Mouse (Mus musculus): ENCODE measurements around the gene Rgmb. TPM values are rescaled to one million over a fixed set of nuclear protein-coding genes. Genes with fewer than 3 reads are reported as not detected.

Gene Rgmb
- total RNA-seq (2021) = 10 to 100 TPM; 14.5 to 14.6 TPM
- long read RNA-seq, experiment 1, full-length matches to known transcripts = 14 of 16 reads
- long read RNA-seq, experiment 1, partial matches to known transcripts = 0 of 16 reads
- long read RNA-seq, experiment 1, other reads (novel, unspliced or antisense) = 2 of 16 reads
- long read RNA-seq, experiment 2, full-length matches to known transcripts = 18 of 24 reads
- long read RNA-seq, experiment 2, partial matches to known transcripts = 1 of 24 reads
- long read RNA-seq, experiment 2, other reads (novel, unspliced or antisense) = 5 of 24 reads

DNA sequence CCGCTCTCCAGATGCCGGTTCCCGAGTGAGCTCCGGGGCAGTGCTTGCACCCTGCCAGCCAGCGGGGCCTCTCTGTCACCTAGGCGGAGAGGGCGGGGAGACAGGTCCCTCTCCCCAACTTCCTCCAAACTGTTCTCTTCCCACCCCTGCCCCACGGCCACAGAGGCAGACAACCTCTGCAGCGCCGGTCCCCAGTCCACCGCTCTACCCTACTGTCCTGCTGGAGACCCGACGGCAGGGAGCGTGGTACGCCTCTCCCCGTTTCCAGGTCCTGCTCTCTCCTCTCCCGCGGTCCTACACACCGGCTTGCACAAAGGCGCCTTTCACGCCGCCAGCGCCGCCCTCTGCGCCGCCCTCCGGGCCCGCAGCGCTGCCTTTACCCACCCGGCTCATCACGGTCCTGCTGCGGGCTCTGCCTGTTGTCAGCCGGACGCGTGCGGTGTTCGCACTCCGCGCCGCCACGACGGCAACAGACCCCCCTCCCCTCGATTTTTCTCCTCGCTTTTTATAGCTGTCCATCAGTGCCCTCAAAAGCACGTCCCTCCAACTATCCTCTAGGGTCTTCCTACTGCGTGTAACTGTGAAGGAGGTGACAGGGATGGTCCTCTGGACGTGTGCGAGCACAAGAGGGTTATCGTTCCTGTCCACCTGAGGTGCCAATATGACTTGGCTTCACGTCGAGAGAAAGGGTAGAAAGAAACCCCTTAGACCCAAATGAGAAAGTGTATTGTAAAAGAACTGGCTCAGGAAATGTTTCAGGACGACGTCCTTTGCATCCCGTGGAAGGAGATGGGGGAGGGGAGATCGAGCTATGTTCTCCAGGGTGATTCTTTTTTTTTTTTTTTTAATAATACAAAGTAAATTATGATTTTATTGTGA lies at the start of gene Rgmb:
Gene Rgmb, minus strand, starts transcription at position 274 of the 879 bp plus-strand sequence.
- DNase-seq (ENCODE audit: low spot score in 2 of 2) = no peak

DNA sequence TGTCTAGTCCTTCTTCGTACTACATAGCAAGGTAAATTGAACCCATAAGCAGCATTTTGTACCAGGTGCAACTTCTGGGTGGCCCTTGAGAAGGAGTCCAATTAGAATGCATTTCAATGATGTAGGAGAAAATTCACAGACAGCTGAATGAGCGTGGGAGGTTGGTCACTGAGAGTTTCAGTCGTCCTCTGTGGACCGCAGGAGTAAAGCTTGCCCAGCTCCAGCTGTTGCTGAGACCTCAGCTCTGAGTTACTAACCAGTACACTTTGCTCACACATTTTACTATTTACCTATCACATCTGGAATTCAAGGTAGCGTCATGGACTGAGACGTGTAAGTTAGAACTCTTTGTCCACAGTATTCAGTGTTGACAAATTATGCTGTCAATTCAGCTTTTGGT lies 43.9 kb upstream of the Rgmb start:
- no peak for DNase-seq (ENCODE audit: low spot score in 2 of 2)

DNA sequence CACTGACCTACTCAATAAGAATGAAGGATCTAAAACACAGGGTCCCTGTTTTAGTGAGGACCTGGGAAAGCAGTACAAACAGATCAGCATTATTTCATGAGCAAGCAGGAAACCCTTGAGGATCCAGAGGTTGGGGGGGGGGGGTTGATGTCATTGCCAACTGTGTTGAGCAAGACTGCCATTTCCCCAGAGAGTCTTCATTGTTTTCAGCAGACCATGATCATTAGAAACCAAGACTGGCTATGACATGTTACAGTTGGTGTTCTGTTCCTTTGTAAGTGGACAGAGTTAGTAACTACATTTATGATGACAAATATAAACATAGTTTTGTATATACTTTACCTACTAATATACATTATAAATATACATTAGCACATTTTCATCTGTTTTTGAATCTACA lies 41.3 kb upstream of the Rgmb start:
- DNase-seq (ENCODE audit: low spot score in 2 of 2) = no peak

DNA sequence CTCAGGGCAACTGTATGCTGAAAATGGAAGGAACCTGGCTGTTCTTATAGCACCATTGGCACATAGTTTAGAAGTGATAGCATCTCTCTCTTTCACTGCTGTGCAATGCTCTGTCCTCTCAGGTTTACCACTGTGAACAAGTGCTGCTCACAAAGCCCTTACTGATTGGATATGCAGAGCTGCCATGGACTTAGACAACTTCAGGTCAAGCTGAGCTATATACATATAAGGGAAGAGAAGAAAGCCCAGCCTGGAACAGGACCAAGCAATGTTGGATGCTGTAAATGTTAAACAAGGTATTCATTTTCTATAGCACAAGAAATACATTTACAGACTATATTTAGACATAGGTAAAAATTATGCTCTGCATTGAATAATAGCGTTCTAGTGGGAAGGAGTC lies 34.4 kb upstream of the Rgmb start:
- no peak for DNase-seq (ENCODE audit: low spot score in 2 of 2)

DNA sequence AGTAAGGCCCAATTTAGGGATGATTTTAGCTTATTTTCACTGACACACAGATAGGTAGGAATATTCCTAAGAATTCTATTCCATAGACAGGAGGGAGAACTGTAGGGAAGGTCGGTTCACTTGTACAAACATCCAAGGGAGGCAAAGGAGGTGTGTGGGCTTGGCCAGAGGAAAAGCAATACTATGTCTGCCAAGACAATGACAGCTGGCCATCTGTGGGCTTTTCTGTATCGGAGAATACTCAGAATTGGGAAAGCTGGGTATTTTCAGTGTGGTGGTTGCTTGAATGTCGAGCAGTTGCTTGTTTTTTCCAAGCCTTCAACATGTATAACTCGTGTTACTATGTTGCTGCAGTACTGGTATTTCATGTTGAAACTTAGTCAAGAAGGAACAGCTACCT lies 31.5 kb upstream of the Rgmb start:
- no peak for DNase-seq (ENCODE audit: low spot score in 2 of 2)

DNA sequence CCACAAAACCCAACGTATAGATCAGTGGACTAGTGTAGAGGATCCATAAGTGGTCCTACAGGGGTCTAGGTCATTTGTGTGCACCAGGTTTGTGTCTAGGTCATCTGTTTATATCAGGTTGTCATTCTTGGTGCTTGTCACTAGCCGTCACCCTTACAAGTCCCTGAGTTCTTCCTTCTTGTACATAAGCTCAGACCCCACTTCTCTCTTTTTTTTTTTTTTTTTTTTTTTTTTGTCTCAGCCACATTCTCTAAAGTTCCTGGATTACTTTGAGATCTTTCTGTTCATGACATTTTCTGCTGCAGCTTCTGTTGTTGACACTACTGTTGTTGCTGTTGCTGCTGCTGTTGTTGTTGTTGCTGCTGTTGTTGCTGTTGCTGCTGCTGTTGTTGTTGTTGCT lies 22.3 kb upstream of the Rgmb start:
- no peak for DNase-seq (ENCODE audit: low spot score in 2 of 2)

DNA sequence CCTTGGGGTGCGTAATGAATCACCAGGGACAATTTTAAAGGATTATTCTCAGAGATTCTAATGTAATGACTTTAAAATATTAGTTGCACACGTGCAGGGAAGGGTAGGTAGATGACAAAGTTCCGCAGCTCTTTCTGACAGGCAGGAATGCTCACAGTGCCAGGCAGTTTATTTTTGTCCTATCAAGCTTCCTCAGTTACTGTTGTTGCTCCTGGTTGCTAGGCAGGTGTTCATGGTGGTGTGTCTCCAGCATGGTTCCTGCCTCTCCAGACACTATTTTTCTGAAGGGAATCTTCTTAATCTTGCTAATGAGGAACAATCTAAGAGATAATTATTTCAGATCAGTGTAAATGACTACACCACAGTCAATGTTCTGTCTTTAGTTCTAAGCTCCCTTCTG lies 19.7 kb upstream of the Rgmb start:
- DNase-seq (ENCODE audit: low spot score in 2 of 2) = no peak

DNA sequence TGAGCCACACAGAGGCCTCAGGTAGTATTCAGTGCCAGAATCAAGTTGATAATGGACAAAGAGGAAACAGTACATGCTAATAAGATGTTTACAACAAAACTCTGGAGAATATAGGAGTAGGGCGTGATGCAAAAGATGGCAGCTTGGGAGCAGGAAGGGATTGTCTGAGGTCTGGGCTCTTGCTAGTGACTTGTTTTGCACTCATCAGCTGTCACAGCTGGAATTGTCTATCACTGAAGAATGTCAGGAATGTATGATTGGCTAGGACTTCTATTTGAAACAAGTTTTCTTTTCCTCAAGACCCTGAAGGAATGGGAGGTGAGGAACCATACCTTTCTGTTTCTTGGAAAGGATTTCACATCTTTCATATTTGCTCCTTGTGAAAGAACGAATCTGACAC lies 10.6 kb upstream of the Rgmb start:
- no peak for DNase-seq (ENCODE audit: low spot score in 2 of 2)

DNA sequence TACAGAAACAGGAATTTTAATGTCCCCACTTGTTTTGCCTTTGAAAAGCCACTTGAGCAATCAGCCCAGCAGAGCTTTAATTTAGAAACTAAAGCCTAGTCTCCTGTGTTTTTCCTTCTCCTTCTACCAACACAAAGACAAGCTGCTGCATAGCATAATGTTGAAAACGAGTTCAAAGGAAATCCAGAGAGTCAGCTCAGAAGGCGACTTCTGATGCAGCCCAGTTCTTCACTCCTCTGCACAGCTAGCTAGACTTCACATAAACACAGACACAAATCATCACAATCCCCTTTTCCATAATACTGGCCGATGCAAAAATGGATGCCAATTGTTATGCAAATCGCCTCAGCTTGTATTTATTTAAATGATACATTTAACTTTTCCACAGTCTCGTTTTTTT lies 1.6 kb upstream of the Rgmb start:
- DNase-seq (ENCODE audit: low spot score in 2 of 2) = no peak

DNA sequence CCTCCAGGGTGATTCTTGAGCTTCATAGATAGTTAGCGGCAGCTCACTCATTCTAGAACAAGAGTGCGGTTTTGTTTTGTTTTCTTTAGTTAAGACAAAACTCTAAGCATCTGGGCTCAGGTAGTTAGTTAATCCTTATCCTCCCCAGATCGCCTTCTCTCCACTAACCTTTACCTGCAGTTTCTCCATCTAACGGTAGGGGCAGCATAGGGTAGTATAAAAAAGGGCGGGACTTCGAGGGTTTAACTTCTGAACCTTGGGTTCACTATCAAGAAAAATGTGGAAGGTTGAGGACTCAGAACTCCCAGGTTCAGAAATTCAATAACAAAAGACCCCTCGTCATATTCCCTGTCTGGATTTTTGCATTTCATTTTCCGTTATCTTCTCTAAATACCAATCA lies 971 bp upstream of the Rgmb start:
- DNase-seq (ENCODE audit: low spot score in 2 of 2) = no peak

DNA sequence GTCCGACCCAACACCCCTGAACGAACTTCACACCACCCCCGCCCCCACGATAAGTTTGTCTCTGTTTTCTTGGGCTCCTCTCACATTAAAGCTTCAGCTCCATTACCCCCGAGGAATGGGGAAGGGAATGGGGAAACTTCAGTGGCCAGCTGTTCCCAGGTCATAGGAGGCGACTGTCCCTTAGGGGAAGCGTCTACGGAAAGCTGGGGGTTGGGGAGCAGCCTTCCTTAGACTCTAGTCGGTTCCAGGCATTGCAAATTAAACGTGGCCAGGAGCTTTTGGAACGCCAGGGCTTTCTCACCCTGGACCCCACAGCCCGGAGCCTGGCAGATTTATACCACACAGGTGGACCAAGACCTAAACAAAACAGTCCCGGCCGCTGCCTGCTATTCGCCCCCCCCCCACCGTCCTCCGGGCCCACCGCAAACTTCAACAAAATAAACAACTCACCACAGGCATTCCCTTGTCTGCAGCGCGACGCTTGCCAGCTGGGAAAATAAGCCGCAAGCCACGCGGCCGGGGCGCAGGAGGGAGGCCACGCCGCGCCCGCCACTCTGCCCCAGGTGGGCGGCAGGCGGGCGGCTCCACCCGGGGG lies 571 bp downstream of the Rgmb start:
- DNase-seq (ENCODE audit: low spot score in 2 of 2) = no peak

DNA sequence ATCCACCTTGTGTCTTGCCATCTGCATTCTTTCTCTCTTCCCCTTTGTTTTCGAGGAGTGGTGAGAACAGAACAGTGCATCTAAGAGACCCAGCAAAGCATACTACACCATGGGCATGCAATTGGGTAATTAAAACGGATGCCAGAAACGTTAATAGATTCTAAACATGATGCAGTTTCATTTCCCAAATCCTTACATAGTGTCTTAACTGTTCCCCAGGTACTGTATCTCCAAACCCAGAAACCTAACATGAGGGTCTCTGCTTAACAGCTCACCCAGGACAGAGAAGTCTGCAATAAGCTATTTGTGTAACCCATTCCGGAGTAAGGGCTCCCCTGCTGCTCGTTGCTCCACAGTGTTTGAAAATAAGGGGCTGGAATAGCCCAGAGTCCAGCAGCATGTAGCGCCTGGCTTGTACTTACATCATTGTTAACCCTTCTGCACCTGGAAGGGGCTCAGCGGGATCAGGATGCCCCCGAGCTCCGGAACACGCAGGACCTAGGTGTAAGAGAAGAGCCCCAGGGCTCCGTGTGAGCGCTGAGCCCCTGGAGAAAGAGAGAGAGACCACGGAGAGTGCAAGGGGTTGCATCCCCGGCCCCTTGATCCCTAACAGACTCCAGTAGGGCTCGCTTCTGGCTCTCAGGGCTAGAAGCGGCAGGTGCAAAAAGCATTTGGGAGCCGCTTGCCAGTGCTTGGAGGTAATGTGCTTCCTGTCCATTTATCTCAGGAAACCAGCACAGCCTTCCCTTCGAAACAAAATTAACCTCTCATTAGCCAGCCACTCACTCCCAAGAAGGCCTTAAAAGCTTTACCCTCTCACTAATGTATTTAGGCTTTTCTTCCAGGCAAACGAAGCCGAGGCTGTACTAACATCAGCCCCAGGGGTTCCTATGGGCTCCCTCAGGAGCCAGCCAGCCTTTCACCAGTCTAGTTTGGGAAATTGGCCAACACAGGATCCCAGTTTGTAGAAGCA lies 1.4 kb downstream of the Rgmb start:
- no peak for DNase-seq (ENCODE audit: low spot score in 2 of 2)

DNA sequence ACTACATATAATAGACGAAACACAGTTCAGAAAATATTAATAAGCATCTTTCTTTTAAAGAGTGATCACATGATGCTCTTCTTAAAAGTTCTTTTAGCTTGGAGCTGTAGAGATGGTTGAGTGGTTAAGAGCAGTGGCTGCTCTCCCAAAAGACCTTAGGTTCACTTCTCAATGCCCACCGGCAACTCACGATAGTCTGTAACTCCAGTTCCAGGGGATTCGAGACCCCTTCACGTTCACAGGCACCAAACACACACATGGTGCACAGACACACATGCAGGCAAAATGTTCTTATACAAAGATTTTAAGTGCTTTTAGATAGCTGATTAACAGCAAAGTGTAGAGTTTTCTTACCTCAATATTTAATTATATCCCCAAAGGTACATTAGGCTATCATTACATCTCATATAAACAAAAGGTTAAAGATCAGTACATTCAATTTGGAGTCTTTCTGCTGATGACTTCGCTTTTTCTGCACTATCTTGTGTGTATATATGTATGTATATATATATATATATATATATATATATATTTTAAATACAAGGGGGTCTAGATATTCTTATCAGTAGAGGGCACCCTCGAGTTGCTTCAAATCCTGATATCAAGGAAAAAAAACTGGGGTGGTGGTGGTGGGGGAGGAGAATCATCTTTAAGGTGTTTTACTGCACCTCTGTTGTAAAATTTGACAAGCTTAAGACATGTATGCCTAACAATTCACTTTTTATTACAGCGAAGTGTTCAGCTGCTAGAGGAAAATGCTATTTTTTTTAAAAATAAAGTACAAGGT lies 2.5 kb downstream of the Rgmb start:
- DNase-seq (ENCODE audit: low spot score in 2 of 2) = no peak

DNA sequence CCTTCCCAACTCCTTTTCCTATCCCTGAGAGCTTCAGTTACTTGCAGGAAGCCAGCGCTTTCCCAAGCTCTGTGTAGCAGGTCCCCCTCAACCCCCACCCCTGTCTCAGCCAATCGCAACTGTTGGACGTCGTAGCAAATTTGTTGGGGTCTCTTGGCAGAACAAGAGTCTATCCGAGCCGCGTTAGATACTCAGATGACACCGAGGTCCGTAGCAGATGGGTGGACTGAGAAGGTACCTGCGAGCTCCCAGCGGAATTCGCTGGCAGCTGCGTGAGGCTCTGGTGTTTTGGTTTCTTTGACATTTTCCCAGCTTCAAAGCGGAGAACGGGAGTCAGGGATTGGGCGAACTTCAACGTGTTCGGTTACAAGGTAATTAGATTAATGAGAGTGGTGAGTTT lies 3.9 kb downstream of the Rgmb start:
- DNase-seq (ENCODE audit: low spot score in 2 of 2) = peak in 1 of 2 experiments; percentile 36

DNA sequence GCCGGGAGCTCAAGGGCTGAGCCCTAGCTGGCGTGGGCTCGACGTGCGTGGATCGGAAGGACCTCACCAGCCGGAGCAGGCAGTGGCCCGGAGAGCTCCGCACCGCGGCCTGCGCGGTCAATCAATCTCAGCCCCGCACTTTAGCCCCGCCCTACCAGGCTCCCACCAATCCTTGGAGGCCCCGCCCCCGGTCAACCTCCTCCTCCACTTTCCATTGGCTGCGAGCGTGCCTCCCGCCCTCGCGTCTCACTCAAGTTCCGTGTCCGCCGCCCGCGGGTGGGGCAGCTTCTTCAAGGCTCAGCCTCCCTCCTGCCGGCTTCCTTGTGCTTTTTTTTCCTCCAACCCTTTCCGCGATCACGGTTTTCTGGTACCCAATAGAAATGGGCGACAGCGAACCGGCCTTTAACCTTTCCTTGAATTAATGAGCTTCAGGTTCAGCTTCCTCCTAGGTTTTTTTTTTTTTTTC lies 4.4 kb downstream of the Rgmb start:
- peak; percentile 97 for DNase-seq (ENCODE audit: low spot score in 2 of 2)

DNA sequence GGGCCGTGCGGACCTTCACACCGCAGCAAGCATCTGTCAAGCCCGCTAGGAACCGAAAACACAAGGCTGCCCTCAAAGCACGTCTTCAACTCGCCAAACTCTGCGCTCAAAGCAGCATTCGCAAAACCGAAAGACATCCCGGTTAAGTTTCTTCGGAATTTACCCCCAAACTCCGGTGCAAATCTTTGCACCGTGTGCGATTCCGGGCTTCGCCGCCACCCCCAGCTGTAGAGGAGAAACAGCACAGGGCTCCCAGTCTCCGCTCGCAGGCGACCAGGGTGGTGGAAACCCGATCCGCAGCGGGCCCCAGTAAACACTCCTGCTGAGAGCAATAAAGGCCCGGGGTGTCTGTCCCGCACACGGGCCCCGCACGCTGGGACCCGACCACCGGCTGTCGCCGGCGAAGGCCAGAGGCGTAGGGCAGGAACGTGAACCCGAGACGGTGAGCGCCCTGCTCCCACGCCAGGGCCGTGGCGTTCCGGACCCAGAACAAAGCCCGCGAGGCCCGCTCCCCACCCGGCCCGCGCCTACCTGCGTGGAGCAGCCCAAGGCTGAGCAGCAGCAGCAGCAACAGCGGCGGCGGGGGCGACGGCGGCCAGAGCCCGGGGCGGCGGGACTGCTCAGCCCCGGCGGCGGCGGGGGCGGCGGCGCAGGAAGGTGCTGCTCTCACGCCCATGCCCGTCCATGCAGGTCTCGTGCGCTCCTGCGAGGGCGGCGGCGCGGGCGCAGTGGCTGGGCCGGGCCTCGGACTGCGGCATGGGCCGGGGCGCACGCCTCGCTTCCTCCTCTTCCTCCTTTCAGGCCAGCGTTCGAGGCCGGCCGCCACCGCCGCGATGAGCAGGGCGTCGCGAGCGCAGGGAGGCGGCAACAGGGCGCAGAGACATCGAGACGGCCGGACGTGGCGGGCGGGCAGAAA lies 5.1 kb downstream of the Rgmb start:
- peak; percentile 58 to 67 for DNase-seq (ENCODE audit: low spot score in 2 of 2)

DNA sequence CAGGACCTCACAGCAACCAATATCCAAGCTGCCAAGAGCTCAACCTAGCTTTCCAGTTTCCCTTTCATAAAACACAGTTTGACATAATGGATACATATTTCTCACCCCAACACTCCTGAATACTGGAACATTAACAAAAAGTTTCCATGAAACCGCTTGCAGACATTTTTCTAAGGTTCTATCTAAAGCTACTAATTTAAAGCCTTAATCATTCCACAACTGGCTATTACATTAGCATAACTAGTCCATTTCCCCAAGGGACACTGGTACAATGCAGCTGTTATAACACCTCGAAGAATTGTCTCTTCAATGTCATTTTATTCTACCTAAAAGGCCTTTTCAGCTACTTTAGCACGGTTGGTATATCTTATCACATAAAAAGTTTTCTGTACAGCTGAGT lies 6.0 kb downstream of the Rgmb start:
- no peak for DNase-seq (ENCODE audit: low spot score in 2 of 2)

DNA sequence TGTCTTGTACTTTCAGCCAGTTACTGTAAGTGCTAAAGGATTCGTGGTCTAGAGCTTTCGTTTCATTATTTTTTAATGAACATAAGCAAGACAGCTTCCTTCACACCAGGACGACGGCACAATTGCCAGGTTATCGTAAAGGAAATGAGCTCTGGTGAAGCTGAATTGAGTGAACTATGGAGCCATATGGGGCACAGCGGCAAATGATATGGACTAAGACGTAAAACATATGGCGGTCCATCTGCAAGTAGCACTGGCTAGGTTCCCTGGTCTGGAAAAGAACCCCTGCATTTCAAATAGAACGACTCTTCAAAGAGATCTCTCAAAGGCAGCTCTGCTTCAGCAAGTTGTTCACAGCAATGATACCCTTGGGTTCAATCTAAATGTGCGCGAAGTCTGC lies 6.5 kb downstream of the Rgmb start:
- no peak for DNase-seq (ENCODE audit: low spot score in 2 of 2)

DNA sequence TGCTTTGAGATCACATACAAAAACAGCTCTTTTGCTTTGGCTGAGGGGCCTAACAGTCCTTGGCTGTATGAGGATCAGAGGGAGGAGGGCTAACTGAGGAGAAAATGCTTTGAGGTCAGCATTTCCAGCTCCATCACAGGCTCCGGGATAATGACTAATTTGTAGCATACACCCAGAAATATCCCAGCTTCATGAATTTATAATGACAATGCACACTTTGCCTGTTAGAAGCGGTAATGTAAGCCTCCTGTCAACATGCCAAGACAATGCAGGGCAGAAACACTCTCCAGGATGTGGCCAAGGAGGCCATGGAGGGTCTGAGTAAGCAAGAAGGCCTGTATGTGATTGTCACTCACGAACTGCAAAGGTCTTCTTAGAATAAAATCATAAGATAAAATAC lies 7.0 kb downstream of the Rgmb start:
- no peak for DNase-seq (ENCODE audit: low spot score in 2 of 2)

All from adrenal gland, adult 18-20 months (tissue).